Mouse (Mus musculus) liver, embryonic 14.5 days (tissue): ENCODE results near the gene Dlx5. TPM values are rescaled to one million over a fixed set of nuclear protein-coding genes. Genes with fewer than 3 reads are reported as not detected.

Experiments
- ATAC-seq: fragments of 200-750 bp; cut with Nextera tagmentation; 2 replicates; pipeline ENCODE4 v1.8.0; 2017; ENCODE audit warnings: moderate number of reproducible peaks, mild to moderate bottlenecking, moderate library complexity; ENCODE audit not compliant: insufficient read depth
- DNase-seq, 3 experiments: peaks; one replicate each; pipeline ENCODE4 v3.0.0-alpha.2; 2012 to 2013; ENCODE audit warnings: low read depth in 3 of 3, low spot score in 3 of 3
- H3K27ac ChIP-seq: fragments of 300-500 bp; sonication (generic); 2 replicates; pipeline ENCODE4 v1.5.1; 2014; ENCODE audit warnings: moderate library complexity, mild to moderate bottlenecking, control low read depth, inconsistent platforms
- H3K27me3 ChIP-seq: fragments of 300-500 bp; sonication (generic); 2 replicates; pipeline ENCODE4 v1.6.1; 2014; ENCODE audit warnings: mild to moderate bottlenecking, low read length, moderate library complexity; ENCODE audit not compliant: control insufficient read depth, insufficient read depth
- H3K36me3 ChIP-seq: fragments of 300-500 bp; sonication (generic); replicated peaks from 2 replicates; pipeline ENCODE4 v1.6.1; 2014; ENCODE audit warnings: low read depth; ENCODE audit not compliant: control insufficient read depth, insufficient read depth
- H3K4me1 ChIP-seq, 2 experiments: fragments of 200-500 bp in 1 of 2; fragments of 300-500 bp in 1 of 2; sonication (generic) in 1 of 2; replicated peaks; 2 replicates each; pipeline ENCODE4 v1.6.1; 2012 to 2014; ENCODE audit warnings: antibody characterized with exemption in 1 of 2, inconsistent platforms in 1 of 2, low read length in 1 of 2; ENCODE audit not compliant: control insufficient read depth in 2 of 2, insufficient read depth in 2 of 2
- H3K4me2 ChIP-seq: fragments of 300-500 bp; sonication (generic); 2 replicates; pipeline ENCODE4 v1.6.1; 2014; ENCODE audit warnings: low read depth, mild to moderate bottlenecking, control low read depth, moderate library complexity
- H3K4me3 ChIP-seq, 2 experiments: fragments of 200-500 bp in 1 of 2; fragments of 300-500 bp in 1 of 2; sonication (generic) in 1 of 2; 2 replicates each; pipeline ENCODE4 v1.5.1; 2012 to 2014; ENCODE audit warnings: low read depth in 2 of 2, low read length in 2 of 2, mild to moderate bottlenecking in 2 of 2, control low read depth in 1 of 2, inconsistent platforms in 1 of 2, moderate library complexity in 1 of 2; ENCODE audit not compliant: insufficient read depth in 1 of 2
- H3K9ac ChIP-seq: fragments of 300-500 bp; sonication (generic); replicated peaks from 2 replicates; pipeline ENCODE4 v1.6.1; 2014; ENCODE audit warnings: mild to moderate bottlenecking, control low read depth, moderate library complexity
- H3K9me3 ChIP-seq: fragments of 300-500 bp; sonication (generic); 2 replicates; pipeline ENCODE4 v1.6.1; 2016; ENCODE audit warnings: low read length, mixed read lengths; ENCODE audit not compliant: control insufficient read depth
- CTCF ChIP-seq: IDR thresholded peaks from 2 replicates; pipeline ENCODE4 v1.5.1; 2016; ENCODE audit warnings: antibody characterized with exemption, low read depth, control low read depth
- EP300 ChIP-seq: IDR thresholded peaks from 2 replicates; pipeline ENCODE4 v1.6.1; 2016; ENCODE audit warnings: antibody characterized with exemption, low read depth
- WGBS: fragments of 180-500 bp; shearing (Covaris S2); extraction: QIAGEN DNeasy Blood & Tissue Kit; methylation state at CpG from one replicate; pipeline ENCODE4 v1.1.7; 2014; ENCODE audit not compliant: insufficient replicate concordance; 5-methylcytosine and 5-hydroxymethylcytosine counted together
- polyA plus RNA-seq, 2 experiments: library from polyadenylated mRNA; depleted of rRNA in 1 of 2; stranded (reverse) in 1 of 2; unstranded in 1 of 2; fragments of >200 nt; fragmentation: Nextera tagmentation in 1 of 2; extraction: Ambion mirVana in 1 of 2; gene quantifications; 2 replicates each; pipeline versions ENCODE4 v1.2.1 to v1.2.3; 2012 to 2014

Dlx5 gene
- polyA plus RNA-seq, 2 experiments, result not detected

DNA sequence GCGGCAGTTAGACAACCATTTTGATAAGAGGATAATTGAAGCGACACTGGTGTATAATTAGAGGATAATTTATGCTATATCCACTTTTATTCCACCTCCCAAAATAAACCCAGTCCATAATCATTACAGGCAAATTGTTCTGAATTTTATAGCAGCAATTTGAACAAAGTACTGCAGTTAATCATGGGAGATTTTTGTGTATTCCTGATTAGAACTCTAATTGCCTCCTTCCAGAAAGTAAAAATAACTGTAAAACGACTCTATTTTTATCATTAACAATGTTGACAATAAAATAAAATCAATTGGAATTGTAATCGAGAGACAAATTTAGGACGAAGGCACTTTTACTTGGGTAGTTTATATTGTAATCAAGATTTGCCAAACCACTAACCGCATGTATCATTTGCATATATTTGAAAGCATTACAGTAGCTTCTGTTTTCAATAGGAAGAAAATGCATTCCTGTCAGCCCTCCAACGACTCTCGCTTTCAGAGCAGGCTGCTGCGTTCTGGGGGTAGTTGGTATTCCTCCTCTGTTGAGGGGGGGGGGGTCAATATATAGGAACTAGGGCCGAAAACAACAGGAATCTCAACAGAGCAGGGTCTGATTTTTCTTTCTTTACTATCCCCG lies 20.0 kb downstream of the Dlx5 start:
- DNase-seq (no peak), ATAC-seq (no peak)
- WGBS, result 4% methylated on average over 11 of the region's 11 CpGs

DNA sequence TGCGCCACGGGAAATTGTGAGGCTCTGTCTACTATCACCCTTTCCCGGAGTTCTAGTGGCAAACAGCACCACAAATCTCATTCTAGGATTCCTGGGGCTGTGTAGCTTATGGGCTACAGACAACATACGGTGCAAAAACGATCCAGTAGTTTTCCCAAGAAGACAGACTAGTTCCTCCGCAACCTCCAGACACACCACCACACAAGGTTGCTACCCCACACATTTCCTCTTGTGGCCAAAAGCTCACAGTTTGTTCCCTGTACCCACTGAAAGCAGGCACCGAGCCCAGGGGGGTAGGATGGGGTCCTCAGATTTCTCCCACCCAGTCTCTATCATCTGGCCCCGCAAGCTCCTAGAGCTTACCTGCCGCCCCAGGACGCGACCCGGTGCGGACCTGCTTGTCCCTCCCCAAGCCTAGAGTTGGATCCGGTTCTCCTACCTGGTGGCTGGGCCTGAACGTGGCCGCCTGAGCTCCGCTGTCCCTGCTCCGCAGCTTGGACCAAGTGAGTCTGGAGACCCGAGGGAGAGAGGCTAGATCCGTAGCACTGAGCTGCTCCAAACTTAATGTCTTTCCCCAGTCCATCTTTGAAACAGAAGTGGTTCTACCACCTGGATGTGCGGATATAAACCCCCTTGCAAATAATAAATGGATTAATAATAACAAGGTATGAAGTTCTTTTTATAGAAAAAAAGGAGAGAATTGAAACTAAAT lies 20.6 kb downstream of the Dlx5 start:
- no peaks in the 10 kb centered on the region for H3K4me1 ChIP-seq
- H3K27me3 ChIP-seq, result peaks cover 98% of the 10 kb centered on the region
- no peak for DNase-seq
- H3K9ac ChIP-seq, result no peak overlapping the region
- no peak overlapping the region for H3K4me2 ChIP-seq
- no peaks in the 10 kb centered on the region for H3K36me3 ChIP-seq
- H3K9me3 ChIP-seq, result no peaks in the 10 kb centered on the region
- TF ChIP-seq EP300 (no peak), CTCF (no peak)
- WGBS, result under 1% methylated on average over 21 of the region's 21 CpGs
- H3K4me3 ChIP-seq, result no peak overlapping the region
- no peak for ATAC-seq
- H3K27ac ChIP-seq, result no peak overlapping the region

More for the DNA sequence above, 20.0 kb downstream of the Dlx5 start:
- no peaks in the 10 kb centered on the region for H3K9me3 ChIP-seq
- H3K9ac ChIP-seq, result no peak overlapping the region
- TF ChIP-seq CTCF (no peak), EP300 (no peak)
- no peaks in the 10 kb centered on the region for H3K4me1 ChIP-seq
- peaks cover 98% of the 10 kb centered on the region for H3K27me3 ChIP-seq
- H3K4me3 ChIP-seq, result no peak overlapping the region
- H3K36me3 ChIP-seq, result no peaks in the 10 kb centered on the region
- no peak overlapping the region for H3K27ac ChIP-seq
- no peak overlapping the region for H3K4me2 ChIP-seq

DNA sequence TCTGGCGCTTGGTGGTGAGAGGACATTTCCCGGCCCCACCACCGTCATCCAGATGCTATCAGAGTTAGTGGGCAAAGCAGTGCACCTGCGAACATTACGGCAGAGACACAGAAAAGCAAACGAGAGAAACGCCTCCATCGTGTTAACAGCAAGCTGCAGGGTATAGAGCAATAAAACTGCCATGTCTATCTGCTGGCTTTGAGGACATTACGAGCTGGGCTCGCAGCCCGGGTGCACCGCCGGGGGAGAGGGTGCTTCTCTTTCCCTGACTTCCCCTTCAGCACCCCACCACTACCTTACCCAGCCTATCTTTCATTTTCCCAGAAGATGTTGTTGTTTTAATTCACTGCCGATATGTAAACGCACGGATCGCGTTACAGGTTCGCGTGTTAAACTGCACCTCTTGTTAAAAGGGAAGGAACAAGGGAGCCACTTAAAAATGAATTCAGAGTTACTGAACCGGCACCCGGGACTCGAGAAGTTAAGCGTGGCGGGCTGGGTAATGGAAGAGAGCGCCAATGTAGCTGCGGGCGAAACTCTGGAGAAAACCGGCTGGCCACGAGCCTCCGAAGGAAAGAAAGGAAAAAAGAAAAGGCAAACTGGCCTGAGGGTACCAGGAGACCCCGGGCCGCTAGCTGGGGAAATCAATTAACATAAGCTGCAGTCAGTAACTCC lies 21.3 kb downstream of the Dlx5 start:
- H3K4me1 ChIP-seq, result no peaks in the 10 kb centered on the region
- H3K27me3 ChIP-seq, result peaks cover 97% of the 10 kb centered on the region
- under 1% methylated on average over 33 of the region's 33 CpGs for WGBS
- no peak for ATAC-seq
- H3K27ac ChIP-seq, result no peak overlapping the region
- H3K4me3 ChIP-seq, result no peak overlapping the region
- H3K9ac ChIP-seq, result no peak overlapping the region
- no peaks in the 10 kb centered on the region for H3K36me3 ChIP-seq
- no peak overlapping the region for H3K4me2 ChIP-seq
- no peaks in the 10 kb centered on the region for H3K9me3 ChIP-seq
- no peak for TF ChIP-seq EP300
- no peak for TF ChIP-seq CTCF
- DNase-seq, result no peak

DNA sequence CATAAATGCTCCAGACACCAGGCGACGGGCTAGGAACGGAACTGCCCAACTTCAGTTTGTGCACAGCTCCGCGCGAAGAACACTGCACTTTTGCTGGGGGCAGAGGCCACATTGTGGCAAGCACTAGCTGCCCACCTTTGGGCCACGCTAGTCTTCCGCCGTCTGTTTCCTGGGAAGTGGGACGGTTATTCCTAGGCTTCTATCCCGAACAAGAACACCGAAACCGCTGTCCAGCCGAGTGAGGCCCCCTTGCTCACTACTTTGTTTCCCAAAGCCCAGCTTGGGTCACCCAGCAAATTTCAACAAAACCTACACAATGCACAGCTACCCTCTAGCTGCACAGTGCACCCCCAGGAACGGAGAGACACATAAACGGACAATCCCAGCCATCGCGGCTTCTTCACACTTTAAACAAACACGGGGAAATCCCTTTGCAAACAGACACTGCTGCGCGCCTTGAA lies 21.9 kb downstream of the Dlx5 start:
- no peak for TF ChIP-seq CTCF
- no peak for TF ChIP-seq EP300
- no peak overlapping the region for H3K4me3 ChIP-seq
- peaks cover 97% of the 10 kb centered on the region for H3K27me3 ChIP-seq
- no peak for ATAC-seq
- H3K4me1 ChIP-seq, result no peaks in the 10 kb centered on the region
- no peak overlapping the region for H3K9ac ChIP-seq
- no peaks in the 10 kb centered on the region for H3K36me3 ChIP-seq
- no peak overlapping the region for H3K4me2 ChIP-seq
- no peak overlapping the region for H3K27ac ChIP-seq
- WGBS, result under 1% methylated on average over 21 of the region's 21 CpGs
- no peaks in the 10 kb centered on the region for H3K9me3 ChIP-seq
- DNase-seq, result no peak
